Mouse (Mus musculus): Measurements from ENCODE around the gene Bend6.

Bend6 gene

DNA sequence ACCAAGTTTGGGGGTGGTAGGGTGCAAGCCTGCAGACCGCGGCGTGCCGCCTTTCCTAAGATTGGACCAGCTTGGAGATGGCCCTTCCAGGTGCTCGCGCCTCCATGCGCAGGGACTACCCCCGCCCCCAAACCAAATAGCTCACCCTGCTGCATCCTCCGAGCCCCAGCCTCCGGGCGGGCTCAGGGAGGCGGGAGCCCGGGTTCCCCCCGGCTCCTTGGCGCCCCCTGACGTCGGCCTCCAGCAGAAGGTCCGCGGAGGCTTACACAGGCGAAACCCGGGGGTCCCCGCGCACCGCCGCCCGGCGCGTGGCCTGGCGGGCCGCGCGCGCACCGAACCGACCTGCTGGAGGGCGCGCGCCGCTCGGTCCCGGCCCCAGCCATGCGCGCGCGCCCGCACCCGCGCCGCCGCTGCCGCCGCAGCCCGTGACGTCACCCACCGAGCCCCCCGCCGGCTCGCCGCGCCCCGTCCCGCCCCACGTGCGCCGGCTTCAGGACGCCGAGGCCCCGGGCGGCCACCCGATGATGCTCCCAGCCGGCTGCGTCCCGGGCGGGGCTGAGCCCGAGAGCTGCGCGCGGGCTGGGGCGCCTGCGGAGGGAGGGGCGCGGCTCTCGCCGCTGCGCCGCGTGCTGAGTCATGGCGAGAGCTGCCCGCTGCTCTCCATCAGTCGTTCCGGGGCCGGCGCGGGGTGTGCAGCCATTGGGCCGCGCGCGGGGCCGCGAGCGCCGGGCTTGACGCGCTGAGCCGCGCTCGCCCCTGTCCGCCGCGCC is at the start of gene Bend6:
Gene Bend6, minus strand, starts transcription at position 396 of the 770 bp plus-strand sequence.
- in situ Hi-C loops (cut with MboI; ENCODE audit: low pct_unique_long_range_greater_than_20kb in 1 of 2, low sequenced_read_pairs in 2 of 2, unreplicated experiment in 1 of 2), result no loop called here

DNA sequence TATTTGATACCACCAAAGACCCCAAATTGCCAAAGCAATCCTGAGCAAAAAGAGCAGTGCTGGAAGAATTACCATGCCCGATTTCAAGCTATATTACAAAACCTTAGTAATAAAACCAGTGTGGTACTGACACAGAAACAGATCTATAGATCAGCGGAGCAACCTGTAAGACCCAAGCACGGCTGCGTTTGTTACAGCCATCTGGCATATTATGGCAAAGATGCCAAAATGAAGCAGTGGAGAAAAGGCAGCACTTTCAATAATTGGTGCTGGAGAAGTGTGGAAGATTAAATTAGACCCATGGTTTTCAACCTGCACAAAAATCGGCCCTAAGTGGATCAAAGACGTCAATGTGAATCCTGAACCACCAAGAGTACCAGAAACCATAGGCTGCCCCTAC is 48.0 kb upstream of the Bend6 start:
- in situ Hi-C loops (cut with MboI; ENCODE audit: low pct_unique_long_range_greater_than_20kb in 1 of 2, low sequenced_read_pairs in 2 of 2, unreplicated experiment in 1 of 2), result no loop called here

DNA sequence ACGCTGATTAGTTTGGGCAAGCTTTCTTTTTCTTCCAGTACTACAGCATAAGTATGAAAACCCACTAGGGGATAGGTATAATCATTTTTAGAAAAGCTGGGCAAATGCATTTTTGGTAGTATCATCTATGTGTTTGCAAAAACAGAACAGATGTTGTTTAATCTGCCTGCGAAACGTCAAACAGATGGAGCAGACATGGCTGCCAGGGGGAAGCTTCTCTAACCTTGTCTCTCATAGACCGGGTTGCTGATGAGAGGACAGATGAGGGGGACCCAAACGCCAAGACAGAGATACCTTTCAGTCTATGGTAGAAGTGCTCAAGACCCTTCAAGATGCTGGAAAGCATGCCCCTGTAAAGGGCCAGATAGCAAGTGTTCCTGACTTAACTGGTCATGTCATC is 40.9 kb upstream of the Bend6 start:
- in situ Hi-C loops (cut with MboI; ENCODE audit: low pct_unique_long_range_greater_than_20kb in 1 of 2, low sequenced_read_pairs in 2 of 2, unreplicated experiment in 1 of 2), result no loop called here

DNA sequence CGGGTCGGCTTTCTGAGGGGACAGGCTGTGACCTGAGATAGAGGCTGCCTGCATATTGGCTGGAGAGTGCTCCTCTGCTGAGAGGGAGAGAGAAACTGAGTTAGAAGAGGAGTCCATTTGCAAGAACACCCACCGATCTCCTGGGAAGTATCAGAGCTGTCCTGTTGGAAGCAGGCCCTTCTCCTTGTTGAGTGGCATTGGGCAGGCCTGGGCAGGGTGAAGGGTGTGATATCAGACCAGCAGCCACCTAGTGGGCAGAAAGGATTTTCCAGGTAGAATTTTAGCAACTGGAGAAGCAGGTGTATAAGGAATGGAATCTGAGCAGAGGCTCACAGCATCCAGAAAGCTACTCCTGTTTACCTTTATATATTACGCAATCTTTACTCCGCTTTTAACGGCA is 40.2 kb upstream of the Bend6 start:
- in situ Hi-C loops (cut with MboI; ENCODE audit: low pct_unique_long_range_greater_than_20kb in 1 of 2, low sequenced_read_pairs in 2 of 2, unreplicated experiment in 1 of 2), result no loop called here

DNA sequence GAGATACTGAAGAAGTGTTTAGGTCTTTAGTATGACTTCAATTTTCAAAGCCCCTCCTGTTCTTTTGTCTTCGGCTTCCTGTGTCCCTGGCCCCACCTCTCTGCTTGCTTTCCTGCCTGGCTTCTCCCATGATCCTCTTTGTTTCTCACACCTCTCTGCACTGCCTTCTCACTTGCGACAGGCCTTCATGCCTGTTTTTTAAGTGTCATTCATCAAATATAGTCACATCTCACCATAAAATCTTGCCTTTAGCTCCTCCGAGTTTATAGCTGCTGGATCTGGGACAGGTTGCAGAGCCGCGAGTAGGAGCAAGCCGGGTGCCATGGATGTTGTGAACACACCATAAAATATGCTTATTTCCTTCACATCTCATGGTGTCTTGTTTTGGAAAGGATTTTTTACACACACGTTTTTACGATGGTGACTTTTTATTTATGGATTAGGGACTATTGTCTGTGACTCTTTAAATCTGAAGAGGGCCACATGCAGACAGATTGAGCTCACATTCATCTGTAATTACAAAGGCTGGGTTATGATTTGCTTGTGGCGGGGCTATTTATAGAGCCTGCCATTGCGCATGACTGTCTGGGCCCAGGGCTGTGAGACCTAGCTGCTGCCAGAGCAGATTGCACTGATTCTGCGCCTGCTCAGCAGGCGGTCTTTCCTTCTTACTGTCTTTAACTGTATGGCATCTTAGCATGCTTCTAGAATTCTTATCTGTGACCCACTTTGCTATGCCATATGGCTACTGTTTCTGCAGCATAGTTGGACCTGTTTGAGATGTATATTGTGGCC is 39.2 kb upstream of the Bend6 start:
- in situ Hi-C loops (cut with MboI; ENCODE audit: low pct_unique_long_range_greater_than_20kb in 1 of 2, low sequenced_read_pairs in 2 of 2, unreplicated experiment in 1 of 2), result no loop called here

DNA sequence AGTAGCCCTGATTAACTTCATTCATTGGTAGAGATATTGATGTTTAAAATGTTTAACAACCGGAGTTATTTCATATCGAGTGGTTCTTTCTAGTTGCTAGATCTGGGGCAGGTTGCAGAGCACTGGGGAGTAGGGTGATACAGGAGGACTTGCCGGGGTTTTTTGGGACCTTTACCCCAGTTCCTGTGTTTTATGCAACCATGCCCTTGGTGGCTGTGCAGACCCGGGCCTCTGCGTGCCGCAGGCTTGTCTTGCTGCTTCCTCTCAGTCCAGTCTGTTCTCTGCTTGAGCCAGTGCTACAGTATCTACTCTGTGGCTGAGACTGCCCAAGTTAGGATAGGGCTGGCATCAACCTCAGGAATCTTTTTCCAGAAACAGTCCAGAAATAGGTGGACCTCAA is 38.1 kb upstream of the Bend6 start:
- in situ Hi-C loops (cut with MboI; ENCODE audit: low pct_unique_long_range_greater_than_20kb in 1 of 2, low sequenced_read_pairs in 2 of 2, unreplicated experiment in 1 of 2), result no loop called here

DNA sequence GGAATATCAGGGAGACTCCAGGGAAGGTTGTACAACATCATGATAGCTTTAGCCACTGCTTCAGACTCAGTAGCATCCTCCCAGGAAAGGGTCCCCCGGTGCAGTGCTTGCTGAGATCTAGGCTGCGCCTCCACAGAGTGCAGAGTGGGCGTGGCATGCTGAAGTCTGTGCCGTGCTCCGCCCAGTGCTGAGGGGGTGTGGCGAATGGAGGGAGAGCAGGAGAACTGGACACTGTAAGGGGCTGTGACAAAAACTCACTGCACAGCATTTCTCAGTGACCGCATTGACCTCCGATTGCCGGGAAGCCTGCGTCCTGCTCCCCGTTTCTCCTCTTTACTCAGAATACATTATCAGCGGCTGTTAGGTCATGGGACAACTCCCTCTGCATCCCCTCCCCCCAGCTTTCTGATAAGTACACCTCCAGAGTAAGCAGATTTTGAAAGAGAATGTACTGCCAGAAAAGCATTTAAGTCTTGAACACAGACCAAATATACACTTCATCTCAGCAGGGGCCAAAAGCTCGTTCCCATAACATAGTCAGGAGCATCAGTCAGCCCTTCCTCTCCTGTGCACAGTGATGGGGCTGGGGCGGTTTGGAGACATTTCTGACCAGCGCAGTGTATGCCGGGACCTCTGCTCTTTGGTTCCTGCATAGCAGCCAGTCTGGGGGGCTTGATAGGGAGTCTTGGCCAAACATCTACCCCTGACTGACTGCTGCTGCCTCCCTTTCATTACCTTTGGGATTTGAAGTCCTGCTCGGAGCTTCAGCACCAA is 37.5 kb upstream of the Bend6 start:
- in situ Hi-C loops (cut with MboI; ENCODE audit: low pct_unique_long_range_greater_than_20kb in 1 of 2, low sequenced_read_pairs in 2 of 2, unreplicated experiment in 1 of 2), result no loop called here

DNA sequence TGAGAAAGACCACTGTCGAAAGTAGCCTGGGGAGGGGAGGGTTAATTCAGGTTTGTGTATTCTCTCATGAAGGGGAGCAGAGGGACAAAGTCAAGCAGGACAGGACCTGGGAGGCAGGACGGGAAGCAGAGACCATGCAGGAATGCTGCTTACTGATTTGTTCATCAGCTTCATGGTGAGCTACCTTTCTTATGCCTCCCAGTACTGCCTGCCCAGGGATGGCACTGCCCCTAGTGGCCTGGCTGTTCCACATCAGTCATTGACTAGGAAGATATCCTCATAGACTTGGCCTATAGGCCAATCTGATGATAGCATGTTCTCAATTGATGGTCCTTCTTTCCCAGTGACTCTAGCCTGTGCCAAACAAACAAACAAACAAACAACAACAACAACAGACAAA is 36.3 kb upstream of the Bend6 start:
- in situ Hi-C loops (cut with MboI; ENCODE audit: low pct_unique_long_range_greater_than_20kb in 1 of 2, low sequenced_read_pairs in 2 of 2, unreplicated experiment in 1 of 2), result no loop called here

DNA sequence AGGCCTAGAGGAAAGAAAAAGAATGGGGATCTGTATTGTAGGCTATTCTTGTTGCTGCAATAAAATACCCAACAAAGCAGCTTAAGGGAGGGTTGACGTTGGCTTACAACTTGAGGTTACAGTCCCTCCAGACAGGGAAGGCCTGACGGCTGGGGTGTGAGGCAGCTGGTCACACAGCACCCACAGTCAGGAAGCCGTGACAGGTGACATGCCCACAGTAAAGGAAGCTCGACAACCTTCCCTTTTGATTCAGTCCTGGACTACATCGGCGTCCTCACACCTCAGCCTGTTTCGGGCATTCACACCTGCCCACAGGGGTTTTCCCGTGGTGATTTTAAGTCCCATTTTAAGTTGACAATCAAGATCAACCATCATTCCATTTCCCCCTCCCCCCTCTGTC is 35.0 kb upstream of the Bend6 start:
- in situ Hi-C loops (cut with MboI; ENCODE audit: low pct_unique_long_range_greater_than_20kb in 1 of 2, low sequenced_read_pairs in 2 of 2, unreplicated experiment in 1 of 2), result no loop called here

DNA sequence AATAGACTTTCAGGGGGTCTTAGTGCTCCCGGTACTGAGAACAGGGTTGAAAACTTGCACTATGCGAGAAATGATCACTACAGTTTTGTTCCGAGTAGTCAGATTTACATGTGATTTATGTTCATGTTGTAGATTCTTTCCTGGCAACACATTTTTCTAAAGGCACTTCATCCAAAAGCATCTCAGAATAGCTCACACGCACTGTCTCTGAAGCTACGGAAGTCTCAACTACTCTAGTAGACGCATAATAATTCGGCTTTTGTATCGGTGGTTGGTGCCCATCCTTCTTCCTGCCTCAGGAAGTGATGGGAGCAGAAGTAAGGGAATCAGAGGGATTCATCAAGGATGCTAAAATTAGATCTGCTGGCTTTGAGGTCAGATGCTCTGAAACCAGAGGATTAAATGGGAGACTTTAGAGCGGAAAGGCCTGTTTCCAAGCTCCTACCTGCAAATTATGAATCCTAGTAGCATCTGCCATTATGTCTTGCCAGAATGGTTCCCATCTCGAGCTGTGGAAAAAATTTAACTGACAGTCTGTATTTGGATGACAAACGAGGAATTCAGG is 32.8 kb upstream of the Bend6 start:
- in situ Hi-C loops (cut with MboI; ENCODE audit: low pct_unique_long_range_greater_than_20kb in 1 of 2, low sequenced_read_pairs in 2 of 2, unreplicated experiment in 1 of 2), result no loop called here

DNA sequence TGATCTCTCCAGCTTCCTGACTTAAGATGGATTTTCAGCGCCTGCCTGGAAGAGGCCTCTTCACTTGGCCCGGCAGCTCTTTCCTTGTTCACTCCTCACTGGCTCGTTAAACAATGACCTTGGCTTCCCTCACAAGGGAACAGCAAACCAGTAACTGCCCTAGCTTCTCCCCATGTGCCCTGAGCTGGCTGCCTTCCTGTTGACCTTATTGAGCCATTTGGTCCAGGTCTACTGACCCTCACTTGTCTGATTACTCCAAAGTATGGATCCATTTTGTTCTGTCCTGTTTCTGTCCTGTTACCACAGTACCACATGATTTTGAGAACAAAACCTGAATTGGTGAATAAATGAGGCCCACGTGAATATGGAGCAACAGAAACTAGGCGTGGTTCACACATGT is 32.2 kb upstream of the Bend6 start:
- in situ Hi-C loops (cut with MboI; ENCODE audit: low pct_unique_long_range_greater_than_20kb in 1 of 2, low sequenced_read_pairs in 2 of 2, unreplicated experiment in 1 of 2), result no loop called here

DNA sequence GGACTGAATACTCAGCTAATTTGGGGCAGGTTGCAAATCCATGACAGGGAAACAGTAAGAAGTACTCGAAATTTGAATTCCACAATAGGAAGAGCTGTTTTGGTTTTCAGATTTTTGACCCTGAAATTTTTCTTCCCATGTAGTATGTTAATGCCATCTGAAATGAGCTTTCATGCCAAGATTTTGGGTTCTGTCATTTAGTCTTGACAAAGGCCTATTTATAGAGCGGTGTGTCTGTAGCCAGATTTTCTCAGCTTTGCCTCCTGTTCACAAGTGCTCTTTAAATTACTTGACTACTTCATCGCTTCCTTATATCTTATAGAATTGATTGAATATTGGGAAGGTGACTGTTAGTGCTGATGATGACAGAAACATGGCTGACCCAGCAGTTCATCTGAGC is 28.3 kb upstream of the Bend6 start:
- in situ Hi-C loops (cut with MboI; ENCODE audit: low pct_unique_long_range_greater_than_20kb in 1 of 2, low sequenced_read_pairs in 2 of 2, unreplicated experiment in 1 of 2), result no loop called here

DNA sequence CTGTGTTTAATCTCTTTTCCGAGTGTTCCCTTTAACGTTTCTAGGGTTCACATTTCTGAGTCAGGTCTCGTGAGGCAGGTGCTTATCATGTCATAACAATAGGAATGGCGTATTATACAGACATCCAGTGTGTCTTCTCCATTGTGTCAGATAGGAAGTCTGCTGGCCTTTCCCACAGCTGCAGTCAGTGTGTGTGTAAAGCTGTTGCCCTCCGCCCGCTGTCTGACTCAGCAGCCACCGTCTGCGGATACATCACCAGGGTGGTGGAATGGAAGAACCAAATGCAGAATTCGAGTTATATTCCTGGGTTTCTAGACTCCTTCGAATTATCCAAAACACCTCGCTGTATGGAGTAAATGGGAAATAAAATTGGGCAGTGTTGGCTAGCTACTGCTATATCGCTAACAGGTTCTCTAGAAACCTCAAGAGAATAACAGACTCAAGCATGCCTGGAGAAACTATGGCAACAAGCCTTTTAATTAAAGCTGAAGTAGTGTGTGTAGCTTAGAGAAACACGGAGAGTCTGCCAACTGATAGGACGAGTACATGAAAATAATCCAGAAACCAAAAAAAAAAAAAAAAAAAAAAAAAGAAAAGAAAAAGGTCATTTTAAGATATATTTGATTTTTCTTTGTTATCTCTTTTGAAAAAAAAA is 25.4 kb upstream of the Bend6 start:
- in situ Hi-C loops (cut with MboI; ENCODE audit: low pct_unique_long_range_greater_than_20kb in 1 of 2, low sequenced_read_pairs in 2 of 2, unreplicated experiment in 1 of 2), result no loop called here

DNA sequence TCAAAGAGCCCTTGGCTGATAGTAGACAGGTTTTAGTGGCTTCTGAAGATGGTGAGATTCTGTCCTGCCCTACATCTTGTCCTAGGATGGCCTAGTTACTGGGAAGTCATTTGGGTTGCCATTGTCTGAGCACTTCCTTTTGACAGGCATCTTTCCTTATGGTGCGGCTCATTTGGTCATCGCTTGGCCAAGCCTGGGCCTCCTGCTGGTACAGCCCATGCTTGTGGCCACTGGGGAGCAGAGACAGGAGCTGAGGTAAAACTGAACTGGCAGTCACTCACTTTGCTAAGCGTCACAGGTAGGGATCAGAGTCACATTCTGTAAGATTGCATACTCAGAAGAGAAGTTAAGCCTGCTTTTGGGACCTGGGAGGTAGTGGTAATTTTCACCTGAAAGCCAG is 24.6 kb upstream of the Bend6 start:
- in situ Hi-C loops (cut with MboI; ENCODE audit: low pct_unique_long_range_greater_than_20kb in 1 of 2, low sequenced_read_pairs in 2 of 2, unreplicated experiment in 1 of 2), result no loop called here

DNA sequence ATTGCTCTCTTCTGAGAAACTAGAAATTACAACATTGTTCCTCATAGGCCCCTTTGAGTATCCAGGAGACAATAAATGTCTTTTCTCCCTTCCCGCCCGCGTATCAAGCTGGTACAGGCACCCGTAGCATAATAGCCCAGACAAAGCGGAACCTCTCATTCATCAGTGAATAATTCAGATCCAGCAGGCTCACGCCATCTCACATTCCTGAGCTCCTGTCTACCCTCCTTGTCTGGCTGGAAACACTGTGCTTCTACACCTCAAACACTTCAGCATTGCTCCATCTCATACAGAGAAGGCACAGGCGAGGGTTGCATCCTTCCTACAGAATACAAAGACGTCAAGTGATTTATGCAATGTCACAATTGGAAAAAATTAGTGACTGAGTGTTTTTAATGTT is 24.2 kb upstream of the Bend6 start:
- in situ Hi-C loops (cut with MboI; ENCODE audit: low pct_unique_long_range_greater_than_20kb in 1 of 2, low sequenced_read_pairs in 2 of 2, unreplicated experiment in 1 of 2), result no loop called here

DNA sequence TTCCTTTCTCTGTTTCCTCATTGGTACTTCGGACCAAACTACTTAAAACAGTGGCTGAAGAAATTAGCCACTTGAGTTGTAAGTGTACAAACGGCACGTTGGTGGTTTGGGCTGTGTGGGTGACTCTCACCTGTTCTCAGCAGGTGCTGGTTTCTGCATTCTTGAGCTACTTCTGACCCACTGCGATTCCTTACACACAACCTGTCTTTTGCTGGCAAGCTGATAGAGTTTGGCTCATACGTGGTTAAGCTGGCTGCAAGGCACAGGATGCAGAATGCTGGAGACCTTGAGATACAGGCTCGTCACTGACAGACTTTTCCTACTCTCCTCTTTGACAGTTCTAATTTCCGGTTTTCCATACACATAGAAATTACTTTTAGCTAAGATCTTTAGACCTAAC is 19.9 kb upstream of the Bend6 start:
- in situ Hi-C loops (cut with MboI; ENCODE audit: low pct_unique_long_range_greater_than_20kb in 1 of 2, low sequenced_read_pairs in 2 of 2, unreplicated experiment in 1 of 2), result no loop called here

DNA sequence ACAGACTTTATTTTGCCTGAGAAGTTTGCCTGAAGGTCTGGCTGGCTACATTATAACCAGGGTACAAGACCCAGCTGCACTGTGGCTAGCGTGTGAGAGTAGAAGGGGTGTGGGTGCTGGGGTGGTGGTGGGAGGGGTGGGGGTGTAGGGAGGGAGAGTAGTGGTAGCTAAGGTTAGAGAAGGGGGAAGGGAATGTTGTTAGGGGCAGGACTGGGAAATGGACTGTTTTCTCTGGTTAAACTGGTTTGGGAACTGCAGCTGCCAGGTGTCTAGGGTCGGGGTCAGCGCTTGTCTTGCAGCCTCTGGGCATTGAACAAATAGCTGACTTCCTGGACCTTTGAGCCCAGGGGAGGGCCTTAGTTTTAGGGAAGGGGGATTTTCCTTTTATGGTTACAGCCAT is 17.7 kb upstream of the Bend6 start:
- in situ Hi-C loops (cut with MboI; ENCODE audit: low pct_unique_long_range_greater_than_20kb in 1 of 2, low sequenced_read_pairs in 2 of 2, unreplicated experiment in 1 of 2), result no loop called here

DNA sequence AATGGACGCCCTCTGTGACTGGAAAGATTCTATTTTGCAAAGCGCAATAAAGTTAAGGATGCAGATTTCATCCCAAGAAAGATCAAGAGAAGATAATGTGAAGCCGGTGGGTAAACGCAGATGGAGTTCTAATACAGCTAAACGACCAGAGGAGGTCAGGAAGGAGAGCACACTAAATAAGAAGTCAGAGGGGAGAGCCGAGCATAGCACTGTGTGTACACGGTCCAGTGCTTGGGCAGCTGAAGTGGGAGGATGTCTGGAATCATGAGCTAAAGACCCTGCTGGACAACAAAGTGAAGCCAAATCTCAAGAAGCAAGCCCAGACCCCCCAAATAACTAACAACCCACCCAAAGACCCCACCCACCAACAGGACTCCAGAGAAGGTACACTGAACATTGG is 15.4 kb upstream of the Bend6 start:
- in situ Hi-C loops (cut with MboI; ENCODE audit: low pct_unique_long_range_greater_than_20kb in 1 of 2, low sequenced_read_pairs in 2 of 2, unreplicated experiment in 1 of 2), result no loop called here

DNA sequence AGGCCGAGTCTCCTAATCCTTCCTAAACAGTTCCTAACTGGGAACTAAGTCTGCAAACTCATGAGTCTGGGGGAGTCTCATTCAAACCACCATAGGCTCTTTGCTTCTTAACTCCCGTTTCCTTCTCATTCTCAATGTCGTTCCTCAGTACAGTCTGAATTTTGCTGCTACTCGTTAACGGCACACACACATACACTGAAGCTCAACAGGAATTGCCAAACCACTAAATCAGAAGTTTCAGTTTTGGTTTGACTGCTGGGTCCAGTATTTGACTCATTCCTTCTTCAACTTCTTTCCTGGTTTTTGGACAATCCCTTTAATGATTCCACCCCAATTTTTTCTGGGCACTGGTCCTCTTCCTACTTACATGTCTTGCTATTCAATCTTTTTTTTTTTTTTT is 8.9 kb upstream of the Bend6 start:
- in situ Hi-C loops (cut with MboI; ENCODE audit: low pct_unique_long_range_greater_than_20kb in 1 of 2, low sequenced_read_pairs in 2 of 2, unreplicated experiment in 1 of 2), result no loop called here
